Mouse (Mus musculus) gastrocnemius, adult 8-10 months (tissue): ENCODE measurements around the gene Gapdhs. TPM values are rescaled to one million over a fixed set of nuclear protein-coding genes. Genes with fewer than 3 reads are reported as not detected.

ENCODE experiments used
- DNase-seq, 2 experiments: peaks; one replicate each; pipeline ENCODE4 v3.0.0; 2022; ENCODE audit warnings: low spot score in 2 of 2
- total RNA-seq, 4 experiments: library from RNA; stranded (reverse); gene quantifications; 2 replicates each; pipeline ENCODE4 v1.2.4; 2022

The Gapdhs gene
- total RNA-seq, 4 experiments from 2014 or later = not detected

DNA sequence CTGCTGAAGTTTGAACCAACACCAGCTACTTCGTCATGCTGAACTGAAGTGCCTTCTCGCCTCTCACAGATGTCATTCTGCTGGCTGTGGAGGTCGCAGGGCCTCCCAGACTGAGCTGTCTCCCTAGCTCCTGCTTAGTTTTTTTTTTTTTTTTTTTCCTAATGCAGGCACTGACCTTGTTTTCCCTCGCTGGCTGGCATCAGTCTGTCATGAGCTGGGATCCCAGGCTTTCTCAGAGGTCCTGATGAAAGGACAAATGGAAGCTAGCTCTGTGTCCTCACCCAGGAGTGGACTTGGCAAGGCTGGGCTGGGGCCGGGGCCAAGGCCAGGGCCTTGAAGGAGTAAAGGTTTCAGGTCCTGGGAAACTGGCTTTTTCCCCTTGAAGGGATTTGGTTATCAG, 61.6 kb downstream of the Gapdhs start:
- DNase-seq = peak; percentile 49 to 65

Other genes starting within 250 kb of the Gapdhs start
- gene Arhgap33, start 208.6 kb downstream of the Gapdhs start, total RNA-seq = under 1 TPM; 0.09 to 0.72 (median 0.27) TPM
- gene Hspb6, start 191.5 kb downstream of the Gapdhs start, total RNA-seq = 1,000 to 10,000 TPM in 3 of 4 experiments, 100 to 1,000 TPM in 1; 959 to 1,157 (median 1,030) TPM
- 1 to 10 TPM; 2.6 to 6.2 (median 3.7) TPM for gene Proser3, start 191.4 kb downstream of the Gapdhs start, total RNA-seq
- 10 to 100 TPM in 3 of 4 experiments, 1 to 10 TPM in 1; 8.1 to 12.4 (median 11.0) TPM for gene Lin37, start 183.8 kb downstream of the Gapdhs start, total RNA-seq
- gene U2af1l4, start 180.4 kb downstream of the Gapdhs start, total RNA-seq = 10 to 100 TPM; 53.4 to 57.5 (median 56.9) TPM
- 1 to 10 TPM in 3 of 4 experiments, under 1 TPM in 1; 0.56 to 1.9 (median 1.5) TPM for gene Gm49396, start 180.3 kb downstream of the Gapdhs start, total RNA-seq
- 100 to 1,000 TPM; 140 to 149 (median 146) TPM for gene Psenen, start 180.1 kb downstream of the Gapdhs start, total RNA-seq
- gene Igflr1, start 178.3 kb downstream of the Gapdhs start, total RNA-seq = under 1 TPM; 0.31 to 0.85 (median 0.65) TPM
- 10 to 100 TPM; 10.9 to 15.2 (median 13.0) TPM for gene Kmt2b, start 155.0 kb downstream of the Gapdhs start, total RNA-seq
- gene Zbtb32, start 144.8 kb downstream of the Gapdhs start, total RNA-seq = not detected
- under 1 TPM in 1 of 4 experiments, not detected in 3; 0.20 TPM for gene Upk1a, start 130.8 kb downstream of the Gapdhs start, total RNA-seq
- 1,000 to 10,000 TPM; 1,165 to 1,556 (median 1,355) TPM for gene Cox6b1, start 117.5 kb downstream of the Gapdhs start, total RNA-seq
- gene Etv2, start 107.8 kb downstream of the Gapdhs start, total RNA-seq = not detected
- gene Rbm42, start 93.4 kb downstream of the Gapdhs start, total RNA-seq = 10 to 100 TPM; 35.6 to 41.1 (median 38.5) TPM
- gene Haus5, start 78.7 kb downstream of the Gapdhs start, total RNA-seq = 1 to 10 TPM; 2.0 to 4.3 (median 4.0) TPM
- 1 to 10 TPM; 1.9 to 3.4 (median 2.9) TPM for gene Pmis2, start 72.1 kb downstream of the Gapdhs start, total RNA-seq
- gene 2200002J24Rik, start 44.8 kb downstream of the Gapdhs start, total RNA-seq = not detected
- 1 to 10 TPM in 1 of 4 experiments, under 1 TPM in 1, not detected in 2; 0.31 to 1.4 TPM for gene Atp4a, start 31.5 kb downstream of the Gapdhs start, total RNA-seq
- 100 to 1,000 TPM; 215 to 260 (median 249) TPM for gene Tmem147, start 14.1 kb downstream of the Gapdhs start, total RNA-seq
- 1 to 10 TPM in 2 of 4 experiments, under 1 TPM in 2; 0.53 to 2.0 (median 1.4) TPM for gene Sbsn, start 7.8 kb upstream of the Gapdhs start, total RNA-seq
- 1 to 10 TPM in 1 of 4 experiments, under 1 TPM in 1, not detected in 2; 0.48 to 1.0 TPM for gene Dmkn, start 20.1 kb upstream of the Gapdhs start, total RNA-seq
- 1 to 10 TPM in 3 of 4 experiments, not detected in 1; 1.7 to 3.5 (median 2.0) TPM for gene Krtdap, start 44.2 kb upstream of the Gapdhs start, total RNA-seq
- 1 to 10 TPM in 2 of 4 experiments, under 1 TPM in 1, not detected in 1; 0.21 to 1.2 (median 1.2) TPM for gene Ffar2, start 80.1 kb upstream of the Gapdhs start, total RNA-seq
- gene Ffar3, start 112.5 kb upstream of the Gapdhs start, total RNA-seq = not detected
- gene Ffar1, start 117.9 kb upstream of the Gapdhs start, total RNA-seq = not detected
- gene Cd22, start 136.7 kb upstream of the Gapdhs start, total RNA-seq = not detected
- gene Mag, start 171.2 kb upstream of the Gapdhs start, total RNA-seq = under 1 TPM in 3 of 4 experiments, not detected in 1; 0.47 to 0.65 (median 0.56) TPM
- not detected for gene Hamp2, start 181.0 kb upstream of the Gapdhs start, total RNA-seq
- under 1 TPM in 1 of 4 experiments, not detected in 3; 0.86 TPM for gene Hamp, start 200.4 kb upstream of the Gapdhs start, total RNA-seq
- gene Usf2, start 213.1 kb upstream of the Gapdhs start, total RNA-seq = 10 to 100 TPM; 75.5 to 96.0 (median 89.5) TPM
- under 1 TPM in 3 of 4 experiments, not detected in 1; 0.29 to 0.56 (median 0.54) TPM for gene Lsr, start 229.8 kb upstream of the Gapdhs start, total RNA-seq
- gene Fam187b, start 230.1 kb upstream of the Gapdhs start, total RNA-seq = under 1 TPM in 1 of 4 experiments, not detected in 3; 0.19 TPM